Mouse (Mus musculus): ENCODE measurements around the gene Usp24.

DNA sequence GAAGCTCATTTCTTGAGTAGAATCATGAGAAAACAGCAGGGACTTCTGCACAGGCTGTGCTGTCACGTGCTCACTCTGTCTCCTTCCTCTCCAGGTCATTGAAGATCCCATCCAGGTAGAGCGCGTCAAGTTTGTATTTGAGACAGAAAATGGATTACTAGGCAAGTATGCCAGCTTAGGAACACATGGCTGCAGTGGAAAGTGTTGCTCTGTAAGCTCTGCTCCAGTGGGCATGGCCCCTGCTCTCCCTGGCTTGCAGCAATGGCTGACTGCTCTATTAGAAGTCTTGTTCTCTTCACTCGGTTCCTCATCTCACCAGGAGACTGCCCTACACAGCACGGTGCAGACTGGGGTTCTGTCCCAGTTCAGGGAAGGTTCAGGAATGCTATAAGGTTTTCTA is 114.4 kb downstream of the Usp24 start:
- no peak for TF ChIP-seq POLR2A (IDR thresholded peaks at IDR 0.05; ENCODE audit: insufficient read depth, low read depth, low read length)
- TF ChIP-seq CTCF (IDR thresholded peaks at IDR 0.05; ENCODE audit: insufficient read depth, low read depth, low read length) = no peak
